Comparison of ENCODE assay signal across 8 mouse cellular contexts in the genomic region with DNA sequence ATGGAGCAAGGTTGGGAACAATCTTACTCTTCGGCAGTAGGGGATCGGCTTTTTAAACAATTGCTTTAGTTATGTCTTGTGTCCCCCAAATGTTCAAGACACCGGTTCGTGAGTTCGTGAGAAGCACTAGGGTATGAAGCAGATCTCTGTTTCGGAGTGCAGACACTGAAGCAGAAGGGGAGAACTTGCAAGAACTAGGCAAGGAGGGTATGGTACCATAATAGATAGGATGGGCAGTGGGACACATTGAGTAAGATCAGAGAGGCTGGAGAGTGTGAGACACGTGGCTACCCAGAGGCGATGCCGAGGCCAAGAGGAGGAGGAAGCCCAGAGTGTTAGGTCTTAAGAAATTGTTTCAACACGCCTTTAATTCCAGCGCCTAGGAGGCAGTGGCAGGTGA. TPM values are rescaled to one million over a fixed set of nuclear protein-coding genes. Genes with fewer than 3 reads are reported as not detected.
DNase-seq lines count a peak whose midpoint lies in the region; ATAC-seq and TF ChIP-seq lines count a peak whose summit lies in the region.

No protein-coding gene starts in this region.

- no peaks in the 10 kb centered on the region for H3K27me3 ChIP-seq in G1E (ENCODE audit: insufficient read depth, low read length)
- H3K27me3 ChIP-seq in forebrain, embryonic 10.5 days (ENCODE audit: poor library complexity, severe bottlenecking) = no peaks in the 10 kb centered on the region
- H3K27me3 ChIP-seq in kidney, embryonic 15.5 days = no peaks in the 10 kb centered on the region

- H3K27ac ChIP-seq in gastrocnemius, adult 2 months = peak overlapping the region; percentile 99
- H3K27ac ChIP-seq in forebrain, embryonic 10.5 days = peak overlapping the region; percentile 90
- H3K27ac ChIP-seq in kidney, embryonic 15.5 days = peak overlapping the region; percentile 99

- peak overlapping the region; percentile 81 for H3K4me2 ChIP-seq in kidney, embryonic 15.5 days

- 6% methylated on average over 11 of the region's 11 CpGs for WGBS in forebrain, embryonic 10.5 days
- 4% methylated on average over 11 of the region's 11 CpGs for WGBS in kidney, embryonic 15.5 days

- intact Hi-C loops in gastrocnemius, adult 2 months (cut with DNase I) = loop anchor here (2.0 to 10.0 kb wide), 2 partner anchors 92 to 264 kb away; a partner anchor contains a TSS
- intact Hi-C loops in gastrocnemius, postnatal 14 days (cut with DNase I; ENCODE audit: low total_unique reads) = no loop called here

- H3K9ac ChIP-seq in kidney, embryonic 15.5 days = peak overlapping the region; percentile 74

- peak; percentile 32 for DNase-seq in gastrocnemius, adult 2 months
- DNase-seq in gastrocnemius, postnatal 14 days = no peak
- DNase-seq in G1E (ENCODE audit: low spot score) = peak; percentile 15
- no peak for DNase-seq in forebrain, embryonic 10.5 days (ENCODE audit: extremely low spot score, low spot score)
- peak; percentile 40 to 42 for DNase-seq in lung, postnatal 4 days
- peak; percentile 26 for DNase-seq in thymus, postnatal 4 days
- no peak for DNase-seq in layer of hippocampus, postnatal 36 days

- H3K9me3 ChIP-seq in G1E (replicated peaks) = no peaks in the 10 kb centered on the region
- peaks cover under 1% of the 10 kb centered on the region; the same call in 1 of the 2 replicates for H3K9me3 ChIP-seq in forebrain, embryonic 10.5 days
- no peaks in the 10 kb centered on the region for H3K9me3 ChIP-seq in kidney, embryonic 15.5 days (replicated peaks)

- H3K36me3 ChIP-seq in G1E (replicated peaks) = peaks cover 39% of the 10 kb centered on the region
- H3K36me3 ChIP-seq in forebrain, embryonic 10.5 days (replicated peaks) = peaks cover 23% of the 10 kb centered on the region
- peaks cover 23% of the 10 kb centered on the region for H3K36me3 ChIP-seq in kidney, embryonic 15.5 days

- peaks cover 15% of the 10 kb centered on the region for H3K4me1 ChIP-seq in G1E (ENCODE audit: insufficient read depth, low read depth, low read length)
- peaks cover 16% of the 10 kb centered on the region for H3K4me1 ChIP-seq in forebrain, embryonic 10.5 days
- peaks cover 16% of the 10 kb centered on the region for H3K4me1 ChIP-seq in kidney, embryonic 15.5 days

- peak; percentile 29; the same call in 1 of the 2 replicates for ATAC-seq in G1E (ENCODE audit: extremely low read depth, insufficient number of reproducible peaks, low FRiP score, poor library complexity, severe bottlenecking)
- ATAC-seq in kidney, embryonic 15.5 days (replicated peaks; ENCODE audit: low FRiP score) = peak; percentile 68

- TF ChIP-seq CTCF in gastrocnemius, adult 2 months (IDR thresholded peaks at IDR 0.05) = no peak
- no peak for TF ChIP-seq CTCF in G1E (IDR thresholded peaks at IDR 0.05; ENCODE audit: low read depth, low read length)

- peak overlapping the region; percentile 82 for H3K4me3 ChIP-seq in gastrocnemius, adult 2 months
- peak overlapping the region; percentile 95 for H3K4me3 ChIP-seq in G1E (ENCODE audit: low read depth, low read length)
- H3K4me3 ChIP-seq in forebrain, embryonic 10.5 days = peak overlapping the region; percentile 81
- H3K4me3 ChIP-seq in kidney, embryonic 15.5 days (replicated peaks) = peak overlapping the region; percentile 82

RNA-seq across cellular contexts. Expression of a gene that starts 0.6 kb away (rescaled TPM):
- total RNA-seq in gastrocnemius, adult 2 months (2021) = 10 to 100 TPM; 24.2 to 31.5 TPM
- 10 to 100 TPM; 18.7 to 21.1 TPM for total RNA-seq in gastrocnemius, postnatal 14 days (2021)
- 11.2 and 12.0 TPM in 2 replicates for total RNA-seq in G1E (2014; fragmentation: Nextera tagmentation)
- total RNA-seq in G1E (2017) = 52.7 and 62.4 TPM in 2 replicates
- 3.0 and 7.1 TPM in 2 replicates for polyA plus RNA-seq in G1E (2012)
- polyA plus RNA-seq in forebrain, embryonic 10.5 days (2016; fragmentation: Nextera tagmentation; extraction: Ambion mirVana) = 61.0 and 61.5 TPM in 2 replicates
- polyA plus RNA-seq in kidney, embryonic 15.5 days (2015; fragmentation: Nextera tagmentation; extraction: Ambion mirVana) = 53.0 and 55.5 TPM in 2 replicates
- total RNA-seq in layer of hippocampus, postnatal 36 days (2021) = 10 to 100 TPM; 26.5 to 30.9 TPM

RNA-seq across cellular contexts. Expression of a gene that starts 17.3 kb away (rescaled TPM):
- total RNA-seq in gastrocnemius, adult 2 months (2021) = 10 to 100 TPM; 12.4 to 12.7 TPM
- 10 to 100 TPM; 11.4 to 11.6 TPM for total RNA-seq in gastrocnemius, postnatal 14 days (2021)
- 10.9 and 14.0 TPM in 2 replicates for total RNA-seq in G1E (2014; fragmentation: Nextera tagmentation)
- 5.3 and 6.1 TPM in 2 replicates for total RNA-seq in G1E (2017)
- 2.1 and 2.7 TPM in 2 replicates for polyA plus RNA-seq in G1E (2012)
- 15.5 and 17.0 TPM in 2 replicates for polyA plus RNA-seq in forebrain, embryonic 10.5 days (2016; fragmentation: Nextera tagmentation; extraction: Ambion mirVana)
- polyA plus RNA-seq in kidney, embryonic 15.5 days (2015; fragmentation: Nextera tagmentation; extraction: Ambion mirVana) = 33.7 and 35.1 TPM in 2 replicates
- total RNA-seq in layer of hippocampus, postnatal 36 days (2021) = 10 to 100 TPM; 26.8 to 32.8 TPM

Comparison
In these comparisons a context has a peak if more than half of its experiments do, and no peak if none do; other contexts are left out.
1. DNase-seq: peak in gastrocnemius, adult 2 months (single experiment), G1E (single experiment), lung, postnatal 4 days (2 of 2) and thymus, postnatal 4 days (single experiment); none in gastrocnemius, postnatal 14 days (single experiment), forebrain, embryonic 10.5 days (single experiment) and layer of hippocampus, postnatal 36 days (0 of 2).
2. Peak in every context shown above with its lines, with median percentiles within 50 percentile points of each other: H3K27ac ChIP-seq and H3K4me3 ChIP-seq.